Mouse (Mus musculus) central nervous system, embryonic 14 days (tissue): ENCODE measurements around the gene Mut. TPM values are rescaled to one million over a fixed set of nuclear protein-coding genes. Genes with fewer than 3 reads are reported as not detected.

Experiments used
- polyA plus RNA-seq: library from polyadenylated mRNA; depleted of rRNA; stranded (reverse); fragments of >200 nt; gene quantifications from 2 replicates; pipeline ENCODE4 v1.2.3, GENCODE M21; 2012; rRNA removed

Mut gene
- polyA plus RNA-seq: 12.8 and 14.2 TPM in 2 replicates

DNA sequence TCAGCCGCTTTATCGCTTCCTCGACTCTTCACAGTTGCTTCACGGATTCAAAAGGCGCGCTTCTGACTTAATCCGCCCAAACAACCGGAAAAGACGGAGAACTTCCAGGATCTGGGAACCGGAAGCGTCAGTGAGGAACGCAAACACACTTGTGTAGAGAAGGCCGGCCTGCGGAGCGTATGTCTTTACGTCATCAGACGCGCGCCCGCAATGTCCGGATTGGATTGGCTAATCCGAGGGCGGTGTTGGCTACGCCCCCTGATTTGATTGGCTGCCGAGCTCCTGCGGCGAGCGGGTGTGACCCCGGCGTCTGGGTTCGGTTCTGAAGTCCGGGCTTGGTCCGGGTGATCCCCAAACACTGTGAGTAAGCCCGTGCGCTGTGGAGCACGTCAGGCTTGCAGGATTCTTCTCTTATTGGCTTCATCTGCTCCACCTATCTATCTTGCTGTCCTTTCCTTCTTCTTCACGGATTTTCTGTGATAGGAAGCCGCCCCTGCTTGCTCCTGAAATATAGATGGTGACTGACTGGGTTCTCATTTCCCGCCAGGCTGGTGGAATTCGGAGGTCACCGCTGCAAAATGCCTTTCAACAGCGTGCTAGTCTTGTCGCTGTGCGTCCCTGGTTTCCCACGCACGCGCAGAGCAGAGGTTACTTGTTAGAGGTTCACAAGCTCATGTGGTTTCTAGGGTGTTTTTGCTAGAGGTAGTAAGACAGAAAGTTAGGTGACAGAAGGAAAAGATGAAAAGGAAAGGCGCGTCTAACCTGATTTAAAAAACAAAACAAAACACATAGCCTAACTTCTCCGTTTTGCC lies at the start of gene Mut, which contains the start of gene Cenpq:
TSS of gene Mut (plus strand) at position 266 of the 812 bp plus-strand sequence.
TSS of gene Cenpq (minus strand) at position 628 of the 812 bp plus-strand sequence.

GRCm38 (mm10) chr17:40914250-40914649 lies 20.2 kb upstream of the Mut start, which contains the start of gene Glyatl3:
Gene Glyatl3 (minus strand): TSS chr17:40914350.

Other genes starting within 250 kb of the Mut start
- not detected in 2 replicates for gene Esp1, start 207.6 kb upstream of the Mut start, polyA plus RNA-seq
- not detected in 2 replicates for gene Crisp2, start 127.7 kb upstream of the Mut start, polyA plus RNA-seq
- 0.10 and 0.20 TPM in 2 replicates for gene Rhag, start 123.6 kb upstream of the Mut start, polyA plus RNA-seq
- 0.53 and 1.1 TPM in 2 replicates for gene 9130008F23Rik, start 54.1 kb upstream of the Mut start, polyA plus RNA-seq
- 0.11 TPM in 1 of 2 replicates, not detected in the other for gene Glyatl3, start 20.3 kb upstream of the Mut start, polyA plus RNA-seq
- gene Cenpq, start 362 bp downstream of the Mut start, polyA plus RNA-seq: 11.4 and 14.5 TPM in 2 replicates